Mouse (Mus musculus) bone marrow, adult 2 months (tissue): ENCODE data around the gene Lce1g.

Source experiments
- CTCF ChIP-seq: fragments of 200-500 bp; IDR thresholded peaks from 2 replicates; pipeline ENCODE4 v1.5.1; 2011; ENCODE audit warnings: low read length, control low read depth; ENCODE audit not compliant: control insufficient read depth, insufficient read depth
- POLR2A ChIP-seq: fragments of 200-500 bp; IDR thresholded peaks from 2 replicates; pipeline ENCODE4 v1.6.1; 2011; ENCODE audit warnings: low read depth, mild to moderate bottlenecking, control low read depth, low read length, borderline replicate concordance; ENCODE audit not compliant: control insufficient read depth

- TF ChIP-seq POLR2A (no peak), CTCF (no peak)
Observed at GRCm38 (mm10) chr3:92738996-92739395, 13.1 kb downstream of the Lce1g start, which contains the start of gene Gm38119.
